Mouse (Mus musculus): ENCODE results near the gene Hmgcl. TPM values are rescaled to one million over a fixed set of nuclear protein-coding genes. Genes with fewer than 3 reads are reported as not detected.
"Not testable (repeated sequence)": the region's sequence is repeated elsewhere in the genome, so short reads cannot be mapped to it uniquely, and the experiment has no call there.

Gene Hmgcl
- polyA plus RNA-seq, 1 experiment, result 27.9 TPM

GRCm38 (mm10) chr4:135976146-135976545 lies 29.9 kb downstream of the Hmgcl start:
- DNase-seq (ENCODE audit: low read depth in 1 of 2, low spot score in 2 of 2), result no peak

GRCm38 (mm10) chr4:135980223-135980622 lies 34.0 kb downstream of the Hmgcl start:
- not testable (repeated sequence) for H3K27me3 ChIP-seq (ENCODE audit: control insufficient read depth, insufficient read depth, low read length); H3K27ac ChIP-seq (ENCODE audit: insufficient read depth, low read length); H3K4me1 ChIP-seq (ENCODE audit: control insufficient read depth, insufficient read depth, insufficient read length); H3K4me3 ChIP-seq (ENCODE audit: extremely low read depth, insufficient read depth, insufficient read length); DNase-seq (ENCODE audit: low read depth in 1 of 2, low spot score in 2 of 2)
- H3K36me3 ChIP-seq (ENCODE audit: control insufficient read depth, insufficient read depth, low read length), result peaks cover 26% of the 10 kb centered on the region
- 89% methylated on average over 5 of the region's 5 CpGs for WGBS

More at GRCm38 (mm10) chr4:135976146-135976545, 29.9 kb downstream of the Hmgcl start:
- no peak overlapping the region for H3K4me3 ChIP-seq (ENCODE audit: extremely low read depth, insufficient read depth, insufficient read length)
- H3K27me3 ChIP-seq (ENCODE audit: control insufficient read depth, insufficient read depth, low read length), result no peaks in the 10 kb centered on the region
- TF ChIP-seq POLR2A (IDR thresholded peaks at IDR 0.05; ENCODE audit: low read depth, low read length) (no peak), CTCF (IDR thresholded peaks at IDR 0.05; ENCODE audit: extremely low read depth, insufficient read depth, insufficient read length, insufficient replicate concordance) (no peak)
- peaks cover 8% of the 10 kb centered on the region; the same call in 1 of the 2 replicates for H3K4me1 ChIP-seq (ENCODE audit: control insufficient read depth, insufficient read depth, insufficient read length)
- peaks cover 17% of the 10 kb centered on the region for H3K36me3 ChIP-seq (ENCODE audit: control insufficient read depth, insufficient read depth, low read length)
- WGBS, result 97% methylated on average over 12 of the region's 12 CpGs
- no peak overlapping the region for H3K27ac ChIP-seq (ENCODE audit: insufficient read depth, low read length)

GRCm38 (mm10) chr4:135981524-135982063 lies 35.3 kb downstream of the Hmgcl start:
- Histone ChIP-seq H3K36me3 (ENCODE audit: control insufficient read depth, insufficient read depth, low read length) (peaks cover 19% of the 10 kb centered on the region), H3K27ac (ENCODE audit: insufficient read depth, low read length) (peak overlapping the region; percentile 63; the same call in 1 of the 2 replicates), H3K4me1 (ENCODE audit: control insufficient read depth, insufficient read depth, insufficient read length) (no peaks in the 10 kb centered on the region; the same call in 1 of the 2 replicates), H3K27me3 (ENCODE audit: control insufficient read depth, insufficient read depth, low read length) (no peaks in the 10 kb centered on the region), H3K4me3 (ENCODE audit: extremely low read depth, insufficient read depth, insufficient read length) (no peak overlapping the region)
- DNase-seq (ENCODE audit: low read depth in 1 of 2, low spot score in 2 of 2), result no peak
- WGBS, result 70% methylated on average over 7 of the region's 7 CpGs
- TF ChIP-seq CTCF (IDR thresholded peaks at IDR 0.05; ENCODE audit: extremely low read depth, insufficient read depth, insufficient read length, insufficient replicate concordance), result no peak

GRCm38 (mm10) chr4:135984556-135984955 lies 38.3 kb downstream of the Hmgcl start:
- no peak for TF ChIP-seq POLR2A (IDR thresholded peaks at IDR 0.05; ENCODE audit: low read depth, low read length)
- TF ChIP-seq CTCF (IDR thresholded peaks at IDR 0.05; ENCODE audit: extremely low read depth, insufficient read depth, insufficient read length, insufficient replicate concordance), result no peak
- 95% methylated on average over 5 of the region's 5 CpGs for WGBS
- peaks cover 13% of the 10 kb centered on the region for H3K36me3 ChIP-seq (ENCODE audit: control insufficient read depth, insufficient read depth, low read length)
- H3K4me3 ChIP-seq (ENCODE audit: extremely low read depth, insufficient read depth, insufficient read length), result no peak overlapping the region
- H3K27ac ChIP-seq (ENCODE audit: insufficient read depth, low read length), result no peak overlapping the region
- H3K4me1 ChIP-seq (ENCODE audit: control insufficient read depth, insufficient read depth, insufficient read length), result no peaks in the 10 kb centered on the region; the same call in 1 of the 2 replicates
- DNase-seq (ENCODE audit: low read depth in 1 of 2, low spot score in 2 of 2), result no peak
- H3K27me3 ChIP-seq (ENCODE audit: control insufficient read depth, insufficient read depth, low read length), result no peaks in the 10 kb centered on the region

GRCm38 (mm10) chr4:135985193-135985592 lies 38.9 kb downstream of the Hmgcl start:
- Histone ChIP-seq H3K27ac (ENCODE audit: insufficient read depth, low read length) (no peak overlapping the region), H3K4me1 (ENCODE audit: control insufficient read depth, insufficient read depth, insufficient read length) (no peaks in the 10 kb centered on the region; the same call in 1 of the 2 replicates), H3K36me3 (ENCODE audit: control insufficient read depth, insufficient read depth, low read length) (peaks cover 13% of the 10 kb centered on the region), H3K4me3 (ENCODE audit: extremely low read depth, insufficient read depth, insufficient read length) (no peak overlapping the region), H3K27me3 (ENCODE audit: control insufficient read depth, insufficient read depth, low read length) (no peaks in the 10 kb centered on the region)
- DNase-seq (ENCODE audit: low read depth in 1 of 2, low spot score in 2 of 2), result no peak
- no peak for TF ChIP-seq CTCF (IDR thresholded peaks at IDR 0.05; ENCODE audit: extremely low read depth, insufficient read depth, insufficient read length, insufficient replicate concordance)
- TF ChIP-seq POLR2A (IDR thresholded peaks at IDR 0.05; ENCODE audit: low read depth, low read length), result no peak
- WGBS, result 78% methylated on average over 5 of the region's 5 CpGs

GRCm38 (mm10) chr4:135985769-135986168 lies 39.5 kb downstream of the Hmgcl start:
- H3K27ac ChIP-seq (ENCODE audit: insufficient read depth, low read length), result no peak overlapping the region
- no peak for TF ChIP-seq CTCF (IDR thresholded peaks at IDR 0.05; ENCODE audit: extremely low read depth, insufficient read depth, insufficient read length, insufficient replicate concordance)
- no peak for TF ChIP-seq POLR2A (IDR thresholded peaks at IDR 0.05; ENCODE audit: low read depth, low read length)

GRCm38 (mm10) chr4:135986301-135986942 lies 40.2 kb downstream of the Hmgcl start:
- no peak for DNase-seq (ENCODE audit: low read depth in 1 of 2, low spot score in 2 of 2)
- TF ChIP-seq POLR2A (IDR thresholded peaks at IDR 0.05; ENCODE audit: low read depth, low read length), result no peak
- no peak for TF ChIP-seq CTCF (IDR thresholded peaks at IDR 0.05; ENCODE audit: extremely low read depth, insufficient read depth, insufficient read length, insufficient replicate concordance)
- no peaks in the 10 kb centered on the region for H3K27me3 ChIP-seq (ENCODE audit: control insufficient read depth, insufficient read depth, low read length)
- H3K27ac ChIP-seq (ENCODE audit: insufficient read depth, low read length), result peak overlapping the region; percentile 71
- H3K4me3 ChIP-seq (ENCODE audit: extremely low read depth, insufficient read depth, insufficient read length), result peak overlapping the region; percentile 81
- H3K4me1 ChIP-seq (ENCODE audit: control insufficient read depth, insufficient read depth, insufficient read length), result no peaks in the 10 kb centered on the region; the same call in 1 of the 2 replicates
- H3K36me3 ChIP-seq (ENCODE audit: control insufficient read depth, insufficient read depth, low read length), result peaks cover 13% of the 10 kb centered on the region
- 11% methylated on average over 23 of the region's 23 CpGs for WGBS

More at GRCm38 (mm10) chr4:135985769-135986168, 39.5 kb downstream of the Hmgcl start:
- H3K4me1 ChIP-seq (ENCODE audit: control insufficient read depth, insufficient read depth, insufficient read length), result no peaks in the 10 kb centered on the region; the same call in 1 of the 2 replicates
- no peak overlapping the region for H3K4me3 ChIP-seq (ENCODE audit: extremely low read depth, insufficient read depth, insufficient read length)
- 92% methylated on average over 7 of the region's 7 CpGs for WGBS
- H3K36me3 ChIP-seq (ENCODE audit: control insufficient read depth, insufficient read depth, low read length), result peaks cover 13% of the 10 kb centered on the region
- no peak for DNase-seq (ENCODE audit: low read depth in 1 of 2, low spot score in 2 of 2)
- H3K27me3 ChIP-seq (ENCODE audit: control insufficient read depth, insufficient read depth, low read length), result no peaks in the 10 kb centered on the region
